Mouse (Mus musculus) liver, postnatal 0 days (tissue): ENCODE measurements around the gene Mettl1. TPM values are rescaled to one million over a fixed set of nuclear protein-coding genes. Genes with fewer than 3 reads are reported as not detected.

Source experiments
- ATAC-seq: fragments of 200-750 bp; cut with Nextera tagmentation; 2 replicates; pipeline ENCODE4 v1.8.0; 2017; ENCODE audit warnings: mild to moderate bottlenecking, moderate library complexity
- DNase-seq: peaks from one replicate; pipeline ENCODE4 v3.0.0-alpha.2; 2016
- H3K27ac ChIP-seq: fragments of 300-500 bp; sonication (generic); 2 replicates; pipeline ENCODE4 v1.5.1; 2014; ENCODE audit warnings: antibody characterized with exemption, moderate library complexity, mild to moderate bottlenecking, low read depth
- H3K27me3 ChIP-seq: fragments of 300-500 bp; sonication (generic); 2 replicates; pipeline ENCODE4 v1.6.1; 2014; ENCODE audit warnings: low read length, control low read depth, mixed read lengths; ENCODE audit not compliant: insufficient read depth
- H3K36me3 ChIP-seq: fragments of 300-500 bp; sonication (generic); replicated peaks from 2 replicates; pipeline ENCODE4 v1.6.1; 2014; ENCODE audit warnings: mild to moderate bottlenecking, control low read depth, low read length, moderate library complexity, mixed read lengths; ENCODE audit not compliant: insufficient read depth
- H3K4me1 ChIP-seq: fragments of 300-500 bp; sonication (generic); 2 replicates; pipeline ENCODE4 v1.6.1; 2014; ENCODE audit warnings: antibody characterized with exemption, mild to moderate bottlenecking, control low read depth; ENCODE audit not compliant: insufficient read depth
- H3K4me2 ChIP-seq: fragments of 300-500 bp; sonication (generic); 2 replicates; pipeline ENCODE4 v1.6.1; 2014; ENCODE audit warnings: low read depth, mild to moderate bottlenecking, low read length, moderate library complexity, mixed read lengths
- H3K4me3 ChIP-seq: fragments of 300-500 bp; sonication (generic); 2 replicates; pipeline ENCODE4 v1.5.1; 2014; ENCODE audit warnings: low read depth, low read length
- H3K9ac ChIP-seq: fragments of 300-500 bp; sonication (generic); replicated peaks from 2 replicates; pipeline ENCODE4 v1.6.1; 2014; ENCODE audit warnings: mild to moderate bottlenecking, moderate library complexity
- H3K9me3 ChIP-seq: fragments of 300-500 bp; sonication (generic); 2 replicates; pipeline ENCODE4 v1.6.1; 2016; ENCODE audit warnings: mild to moderate bottlenecking, control low read depth, low read length, mixed read lengths
- CTCF ChIP-seq: sonication (generic); IDR thresholded peaks from 2 replicates; pipeline ENCODE4 v1.5.1; 2016; ENCODE audit warnings: antibody characterized with exemption, low read depth
- EP300 ChIP-seq: IDR thresholded peaks from 2 replicates; pipeline ENCODE4 v1.6.1; 2016; ENCODE audit warnings: antibody characterized with exemption, low read depth, mild to moderate bottlenecking
- WGBS: fragments of 180-500 bp; shearing (Covaris S2); extraction: QIAGEN DNeasy Blood & Tissue Kit; methylation state at CpG from one replicate; pipeline ENCODE4 v1.1.7; 2014; ENCODE audit not compliant: insufficient replicate concordance; 5-methylcytosine and 5-hydroxymethylcytosine counted together
- polyA plus RNA-seq: library from polyadenylated mRNA; unstranded; fragments of >200 nt; fragmentation: Nextera tagmentation; extraction: Ambion mirVana; gene quantifications from 2 replicates; pipeline ENCODE4 v1.2.1, GENCODE M21; 2015

The Mettl1 gene
- polyA plus RNA-seq, 1 experiment from 2014 or later, result 14.9 TPM

- H3K9me3 ChIP-seq, result no peaks in the 10 kb centered on the region
- peaks cover 23% of the 10 kb centered on the region for H3K36me3 ChIP-seq
- DNase-seq (no peak), ATAC-seq (no peak)
- peak overlapping the region; percentile 11; the same call in 1 of the 2 replicates for H3K27ac ChIP-seq
- H3K4me3 ChIP-seq, result peak overlapping the region; percentile 80; the same call in 1 of the 2 replicates
- WGBS, result 58% methylated on average over 5 of the region's 5 CpGs
- TF ChIP-seq CTCF (no peak), EP300 (no peak)
- peaks cover 35% of the 10 kb centered on the region for H3K4me1 ChIP-seq
- H3K9ac ChIP-seq, result no peak overlapping the region
- peaks cover 38% of the 10 kb centered on the region for H3K27me3 ChIP-seq
- peak overlapping the region; percentile 95 for H3K4me2 ChIP-seq
Measured at GRCm38 (mm10) chr10:127062503-127062902, 21.3 kb downstream of the Mettl1 start.

- Histone ChIP-seq H3K27ac (peak within 1 kb of the TSS; percentile 87), H3K27me3 (peaks cover 33% of the 10 kb centered on the region), H3K4me3 (peak within 1 kb of the TSS; percentile 80), H3K9ac (peak within 1 kb of the TSS; percentile 88), H3K36me3 (peaks cover 28% of the 10 kb centered on the region), H3K9me3 (no peaks in the 10 kb centered on the region), H3K4me2 (peak within 1 kb of the TSS; percentile 95), H3K4me1 (peaks cover 38% of the 10 kb centered on the region)
- DNase-seq (peak; percentile 98), ATAC-seq (peak; percentile 91)
- WGBS, result under 1% methylated on average over 45 of the region's 46 CpGs
- TF ChIP-seq EP300 (peak; percentile 50; the same call in 1 of the 2 replicates), CTCF (no peak)
Measured at GRCm38 (mm10) chr10:127063239-127063872, 22.1 kb downstream of the Mettl1 start, which contains the start of gene Cdk4. TSS of gene Cdk4 (plus strand) at chr10:127063534.

- Histone ChIP-seq H3K9me3 (no peaks in the 10 kb centered on the region), H3K4me1 (peaks cover 40% of the 10 kb centered on the region), H3K4me3 (peak overlapping the region; percentile 80), H3K4me2 (peak overlapping the region; percentile 95), H3K27me3 (peaks cover 25% of the 10 kb centered on the region), H3K36me3 (peaks cover 30% of the 10 kb centered on the region), H3K27ac (peak overlapping the region; percentile 87), H3K9ac (peak overlapping the region; percentile 88)
- DNase-seq (no peak), ATAC-seq (peak; percentile 0; the same call in 1 of the 2 replicates)
- TF ChIP-seq CTCF, result no peak
- no peak for TF ChIP-seq EP300
- WGBS, result 11% methylated on average over 37 of the region's 37 CpGs
Measured at GRCm38 (mm10) chr10:127063913-127064870, 23.0 kb downstream of the Mettl1 start.

- no peak overlapping the region for H3K27ac ChIP-seq
Measured at GRCm38 (mm10) chr10:127065981-127066380, 24.8 kb downstream of the Mettl1 start.

GRCm38 (mm10) chr10:127066519-127067018 is 25.4 kb downstream of the Mettl1 start:
- H3K36me3 ChIP-seq, result peaks cover 30% of the 10 kb centered on the region
- no peak overlapping the region for H3K4me3 ChIP-seq
- no peak overlapping the region for H3K9ac ChIP-seq
- ATAC-seq (no peak), DNase-seq (peak; percentile 14)
- 78% methylated on average over 14 of the region's 14 CpGs for WGBS
- no peak overlapping the region for H3K4me2 ChIP-seq
- TF ChIP-seq EP300 (no peak), CTCF (no peak)
- peaks cover 47% of the 10 kb centered on the region for H3K4me1 ChIP-seq
- peak overlapping the region; percentile 58 for H3K27ac ChIP-seq
- H3K9me3 ChIP-seq, result no peaks in the 10 kb centered on the region
- peaks cover 3% of the 10 kb centered on the region for H3K27me3 ChIP-seq

More at GRCm38 (mm10) chr10:127065981-127066380, 24.8 kb downstream of the Mettl1 start:
- H3K27me3 ChIP-seq, result peaks cover 9% of the 10 kb centered on the region
- H3K36me3 ChIP-seq, result peaks cover 30% of the 10 kb centered on the region
- H3K9me3 ChIP-seq, result no peaks in the 10 kb centered on the region
- 67% methylated on average over 9 of the region's 9 CpGs for WGBS
- no peak overlapping the region for H3K4me2 ChIP-seq
- ATAC-seq, result no peak
- no peak overlapping the region for H3K9ac ChIP-seq
- H3K4me3 ChIP-seq, result no peak overlapping the region
- no peak for DNase-seq
- no peak for TF ChIP-seq CTCF
- no peak for TF ChIP-seq EP300
- peaks cover 42% of the 10 kb centered on the region for H3K4me1 ChIP-seq
